Mouse (Mus musculus) stomach, postnatal 0 days (tissue): ENCODE measurements at regions not wholly inside any gene's neighbourhood (a gene's known extent, or its start where the extent isn't known, plus 50 kb on each side); places are given as distances from the start of the nearest gene placed in this dataset.

Experiments used
- CTCF ChIP-seq: IDR thresholded peaks from 2 replicates; pipeline ENCODE4 v1.5.1; 2016; ENCODE audit warnings: antibody characterized with exemption, low read depth, mild to moderate bottlenecking, moderate library complexity
- EP300 ChIP-seq: optimal IDR thresholded peaks from 2 replicates; pipeline ENCODE3; 2016; ENCODE audit warnings: antibody characterized with exemption

GRCm38 (mm10) chr16:93367995-93368394 lies 235.9 kb downstream of the Setd4 start:
- TF ChIP-seq EP300 (no peak), CTCF (no peak)
